ENCODE assay signal across 19 mouse cellular contexts in genomic region chr4:107719161-107719560, GRCm38 (mm10). TPM values are rescaled to one million over a fixed set of nuclear protein-coding genes. Genes with fewer than 3 reads are reported as not detected.
DNase-seq lines count a peak whose midpoint lies in the region; ATAC-seq and TF ChIP-seq lines count a peak whose summit lies in the region.
"Had no signal": no experiment of that assay in that cellular context is flagged by ENCODE, and none has a peak within 500 bp of the region (broad histone marks: within the 10 kb centered on the region; RNA-seq: fewer than 3 reads in every experiment).

No protein-coding gene starts in this region.

- H3K27me3 ChIP-seq in hindbrain, postnatal 0 days (ENCODE audit: insufficient read depth, low read length) = no peaks in the 10 kb centered on the region
- H3K27me3 ChIP-seq in hindbrain, embryonic 12.5 days = 0 out of 2 replicates have a peak, but pooled peaks cover 3% of the 10 kb centered on the region
- H3K27me3 ChIP-seq in neural tube, embryonic 12.5 days (replicated peaks) = no peaks in the 10 kb centered on the region
- no peaks in the 10 kb centered on the region for H3K27me3 ChIP-seq in forebrain, embryonic 14.5 days (replicated peaks; ENCODE audit: control insufficient read depth, insufficient read depth, low read length)
- no peaks in the 10 kb centered on the region for H3K27me3 ChIP-seq in intestine, embryonic 16.5 days (replicated peaks; ENCODE audit: control insufficient read depth, insufficient read depth, low read length)

- H3K36me3 ChIP-seq in hindbrain, postnatal 0 days (ENCODE audit: insufficient read depth, low read length) = no peaks in the 10 kb centered on the region
- no peaks in the 10 kb centered on the region for H3K36me3 ChIP-seq in hindbrain, embryonic 12.5 days
- no peaks in the 10 kb centered on the region for H3K36me3 ChIP-seq in neural tube, embryonic 12.5 days
- H3K36me3 ChIP-seq in forebrain, embryonic 14.5 days (ENCODE audit: control insufficient read depth, insufficient read depth, low read length) = no peaks in the 10 kb centered on the region
- H3K36me3 ChIP-seq in intestine, embryonic 16.5 days (ENCODE audit: control insufficient read depth, insufficient read depth, low read length) = no peaks in the 10 kb centered on the region
- H3K36me3 ChIP-seq: heart, embryonic 13.5 days; hindbrain, embryonic 13.5 days; limb, embryonic 13.5 days had no signal

- H3K9ac ChIP-seq in hindbrain, postnatal 0 days (replicated peaks; ENCODE audit: low read length) = no peak overlapping the region
- H3K9ac ChIP-seq in hindbrain, embryonic 12.5 days = no peak overlapping the region
- H3K9ac ChIP-seq in neural tube, embryonic 12.5 days = no peak overlapping the region
- no peak overlapping the region for H3K9ac ChIP-seq in forebrain, embryonic 14.5 days (ENCODE audit: low read length)
- H3K9ac ChIP-seq in intestine, embryonic 16.5 days (ENCODE audit: low read depth, low read length) = no peak overlapping the region
- H3K9ac ChIP-seq: heart, embryonic 13.5 days; hindbrain, embryonic 13.5 days; limb, embryonic 13.5 days had no signal

- no peak for ATAC-seq in hindbrain, postnatal 0 days
- ATAC-seq in hindbrain, embryonic 12.5 days (ENCODE audit: low FRiP score) = no peak
- ATAC-seq in neural tube, embryonic 12.5 days (ENCODE audit: low FRiP score, low read depth) = no peak
- ATAC-seq in forebrain, embryonic 14.5 days = no peak
- ATAC-seq in intestine, embryonic 16.5 days = no peak

- 0 out of 2 replicates have a peak overlapping the region, but pooled peaks have one; percentile 26 for H3K27ac ChIP-seq in hindbrain, postnatal 0 days
- H3K27ac ChIP-seq in hindbrain, embryonic 12.5 days = no peak overlapping the region
- H3K27ac ChIP-seq in neural tube, embryonic 12.5 days = no peak overlapping the region
- no peak overlapping the region for H3K27ac ChIP-seq in forebrain, embryonic 14.5 days (ENCODE audit: low read depth, low read length)
- H3K27ac ChIP-seq in intestine, embryonic 16.5 days (ENCODE audit: low read length) = no peak overlapping the region
- H3K27ac ChIP-seq: heart, embryonic 13.5 days; hindbrain, embryonic 13.5 days; limb, embryonic 13.5 days had no signal

- H3K4me2 ChIP-seq in hindbrain, postnatal 0 days (ENCODE audit: low read depth, low read length) = no peak overlapping the region
- no peak overlapping the region for H3K4me2 ChIP-seq in hindbrain, embryonic 12.5 days (replicated peaks)
- 0 out of 2 replicates have a peak overlapping the region, but pooled peaks have one; percentile 16 for H3K4me2 ChIP-seq in neural tube, embryonic 12.5 days (replicated peaks)
- 0 out of 2 replicates have a peak overlapping the region, but pooled peaks have one; percentile 21 for H3K4me2 ChIP-seq in forebrain, embryonic 14.5 days (ENCODE audit: low read length)
- no peak overlapping the region for H3K4me2 ChIP-seq in intestine, embryonic 16.5 days (ENCODE audit: low read depth, low read length)
- H3K4me2 ChIP-seq: heart, embryonic 13.5 days; hindbrain, embryonic 13.5 days; limb, embryonic 13.5 days had no signal

- H3K9me3 ChIP-seq in hindbrain, postnatal 0 days (ENCODE audit: low read length) = no peaks in the 10 kb centered on the region
- H3K9me3 ChIP-seq in hindbrain, embryonic 12.5 days (replicated peaks) = no peaks in the 10 kb centered on the region
- no peaks in the 10 kb centered on the region for H3K9me3 ChIP-seq in neural tube, embryonic 12.5 days
- H3K9me3 ChIP-seq in forebrain, embryonic 14.5 days (replicated peaks; ENCODE audit: control insufficient read depth, low read length) = no peaks in the 10 kb centered on the region
- no peaks in the 10 kb centered on the region for H3K9me3 ChIP-seq in intestine, embryonic 16.5 days (ENCODE audit: control insufficient read depth, low read length)
- H3K9me3 ChIP-seq: heart, embryonic 13.5 days; hindbrain, embryonic 13.5 days; limb, embryonic 13.5 days had no signal

- peaks cover 14% of the 10 kb centered on the region; the same call in 1 of the 2 replicates for H3K4me1 ChIP-seq in hindbrain, postnatal 0 days (ENCODE audit: insufficient read depth, low read length)
- H3K4me1 ChIP-seq in hindbrain, embryonic 12.5 days = peaks cover 17% of the 10 kb centered on the region
- peaks cover 20% of the 10 kb centered on the region for H3K4me1 ChIP-seq in neural tube, embryonic 12.5 days
- peaks cover 21% of the 10 kb centered on the region for H3K4me1 ChIP-seq in forebrain, embryonic 14.5 days (ENCODE audit: control insufficient read depth, insufficient read depth, low read length)
- H3K4me1 ChIP-seq in intestine, embryonic 16.5 days (ENCODE audit: control insufficient read depth, insufficient read depth, low read length) = no peaks in the 10 kb centered on the region
- H3K4me1 ChIP-seq: limb, embryonic 13.5 days had no signal

- H3K4me3 ChIP-seq in hindbrain, postnatal 0 days (ENCODE audit: low read length) = no peak overlapping the region
- no peak overlapping the region for H3K4me3 ChIP-seq in hindbrain, embryonic 12.5 days
- no peak overlapping the region for H3K4me3 ChIP-seq in neural tube, embryonic 12.5 days
- H3K4me3 ChIP-seq in forebrain, embryonic 14.5 days (ENCODE audit: low read depth, low read length) = no peak overlapping the region
- H3K4me3 ChIP-seq in intestine, embryonic 16.5 days (ENCODE audit: low read length) = no peak overlapping the region
- H3K4me3 ChIP-seq: heart, embryonic 13.5 days; hindbrain, embryonic 13.5 days; limb, embryonic 13.5 days; myocyte had no signal

- no peak for DNase-seq in hindbrain, postnatal 0 days (ENCODE audit: low spot score)
- DNase-seq in neural tube, embryonic 10.5 days (ENCODE audit: extremely low spot score, low spot score) = no peak
- no peak for DNase-seq in forebrain, embryonic 14.5 days (ENCODE audit: low spot score)
- DNase-seq in spleen, postnatal 36 days (ENCODE audit: low spot score in 2 of 2) = no peak
- DNase-seq in lung, postnatal 25 days (ENCODE audit: low spot score) = no peak
- DNase-seq: adrenal gland, postnatal 10 days; cerebellum, adult 8-10 months; gastrocnemius, postnatal 36 days; kidney, adult 2 months; lung, adult 2 months; right cerebral cortex, postnatal 14 days; thymus, postnatal 36 days had no signal

- 62% methylated on average over 5 of the region's 5 CpGs for whole genome bisulfite sequencing in hindbrain, postnatal 0 days
- WGBS in hindbrain, embryonic 12.5 days = 71% methylated on average over 5 of the region's 5 CpGs
- 88% methylated on average over 5 of the region's 5 CpGs for WGBS in neural tube, embryonic 12.5 days
- WGBS in forebrain, embryonic 14.5 days = 66% methylated on average over 5 of the region's 5 CpGs
- WGBS in intestine, embryonic 16.5 days = 65% methylated on average over 5 of the region's 5 CpGs

- no peak for TF ChIP-seq CTCF in hindbrain, postnatal 0 days (IDR thresholded peaks at IDR 0.05; ENCODE audit: low read depth)

RNA-seq across cellular contexts. Expression of gene Dmrtb1, which starts 35.1 kb away (rescaled TPM):
- 4.5 and 8.1 TPM in 2 replicates for total RNA-seq in hindbrain, postnatal 0 days (2014; rRNA removed)
- 9.6 and 12.2 TPM in 2 replicates for polyA plus RNA-seq in hindbrain, postnatal 0 days (2015; fragmentation: Nextera tagmentation; extraction: Ambion mirVana)
- 29.8 and 32.0 TPM in 2 replicates for polyA plus RNA-seq in hindbrain, embryonic 12.5 days (2016; fragmentation: Nextera tagmentation; extraction: Ambion mirVana)
- polyA plus RNA-seq in neural tube, embryonic 12.5 days (2016; fragmentation: Nextera tagmentation; extraction: Ambion mirVana) = 19.1 and 23.3 TPM in 2 replicates
- polyA plus RNA-seq in forebrain, embryonic 14.5 days (2014; fragmentation: Nextera tagmentation; extraction: Ambion mirVana) = 24.3 and 30.6 TPM in 2 replicates
- polyA plus RNA-seq in intestine, embryonic 16.5 days (2015; fragmentation: Nextera tagmentation; extraction: Ambion mirVana) = not detected in 2 replicates
- total RNA-seq: adrenal gland, postnatal 10 days; gastrocnemius, postnatal 36 days had no signal
- polyA plus RNA-seq: lung, adult 2 months; myocyte had no signal

Comparison
In these comparisons a context has a peak if more than half of its experiments do, and no peak if none do; other contexts are left out.
1. H3K4me2 ChIP-seq: peak in neural tube, embryonic 12.5 days (single experiment) and forebrain, embryonic 14.5 days (single experiment); none in hindbrain, postnatal 0 days (single experiment), hindbrain, embryonic 12.5 days (single experiment) and intestine, embryonic 16.5 days (single experiment).
2. RNA of gene Dmrtb1, which starts 35.1 kb away (polyA plus RNA-seq): 24.3 to 30.6 TPM in forebrain, embryonic 14.5 days, 29.8 to 32.0 TPM in hindbrain, embryonic 12.5 days, 19.1 to 23.3 TPM in neural tube, embryonic 12.5 days and 9.6 to 12.2 TPM in hindbrain, postnatal 0 days; not detected in intestine, embryonic 16.5 days; every median in the first group is over 10 times any median in the second.